Mouse (Mus musculus) kidney, adult 2 months (tissue): ENCODE results near the gene Atg7. TPM values are rescaled to one million over a fixed set of nuclear protein-coding genes. Genes with fewer than 3 reads are reported as not detected.

Experiments
- DNase-seq: peaks from one replicate; pipeline ENCODE4 v3.0.0; 2021
- H3K27ac ChIP-seq: fragments of 200-500 bp; 2 replicates; pipeline ENCODE4 v1.5.1; 2012; ENCODE audit warnings: low read depth, low read length, control low read depth, inconsistent platforms; ENCODE audit not compliant: insufficient read depth
- H3K27me3 ChIP-seq: fragments of 200-500 bp; replicated peaks from 2 replicates; pipeline ENCODE4 v1.6.1; 2012; ENCODE audit warnings: mild to moderate bottlenecking, moderate library complexity, low read length, inconsistent platforms; ENCODE audit not compliant: control insufficient read depth, insufficient read depth
- H3K36me3 ChIP-seq: fragments of 200-500 bp; 2 replicates; pipeline ENCODE4 v1.6.1; 2012; ENCODE audit warnings: mild to moderate bottlenecking, moderate library complexity, low read length, inconsistent platforms; ENCODE audit not compliant: control insufficient read depth, insufficient read depth
- H3K4me1 ChIP-seq: fragments of 200-500 bp; 2 replicates; pipeline ENCODE4 v1.6.1; 2011; ENCODE audit warnings: low read length; ENCODE audit not compliant: control insufficient read depth, insufficient read depth
- H3K4me3 ChIP-seq: fragments of 200-500 bp; 2 replicates; pipeline ENCODE4 v1.5.1; 2011; ENCODE audit warnings: mild to moderate bottlenecking, low read depth, low read length, control low read depth; ENCODE audit not compliant: insufficient read depth
- CTCF ChIP-seq: fragments of 200-500 bp; conservative IDR thresholded peaks from 2 replicates; pipeline ENCODE4 v1.5.1; 2011; ENCODE audit warnings: low read depth, mild to moderate bottlenecking, control low read depth, low read length, moderate library complexity, mixed read lengths; ENCODE audit not compliant: insufficient read depth, insufficient read length
- POLR2A ChIP-seq: fragments of 200-500 bp; IDR thresholded peaks from one replicate; pipeline ENCODE4 v1.6.1; 2011; ENCODE audit warnings: low read depth, low read length, control low read depth
- WGBS: fragments of 180-500 bp; shearing (Covaris S2); methylation state at CpG from one replicate; pipeline ENCODE4 v1.1.7; 2018; 5-methylcytosine and 5-hydroxymethylcytosine counted together
- polyA plus RNA-seq: library from polyadenylated mRNA; depleted of rRNA; stranded (reverse); fragments of >200 nt; gene quantifications from 2 replicates; pipeline ENCODE4 v1.2.3, GENCODE M21; 2012

The Atg7 gene
- polyA plus RNA-seq, 1 experiment, result 20.6 TPM

DNA sequence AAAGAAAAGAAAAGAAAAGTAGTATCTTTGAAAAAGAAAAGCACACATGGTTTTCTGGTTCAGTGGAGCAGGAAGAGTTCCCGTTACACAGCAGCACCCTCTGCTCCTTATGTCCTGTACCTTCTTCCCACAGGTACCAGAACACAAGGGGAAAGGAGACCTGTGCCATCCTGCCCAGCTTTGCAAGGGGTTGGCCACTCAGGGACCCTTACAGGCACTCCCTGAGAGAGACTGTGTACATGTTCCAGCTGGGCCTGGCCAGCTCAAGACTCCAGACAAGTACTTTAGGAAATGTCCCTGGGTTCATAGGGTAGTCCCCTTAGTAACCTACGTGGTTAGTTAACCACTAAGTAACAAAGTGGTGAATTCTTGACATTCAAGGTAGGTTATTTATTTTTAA, 100.9 kb downstream of the Atg7 start:
- no peak overlapping the region for H3K27ac ChIP-seq
- no peaks in the 10 kb centered on the region for H3K27me3 ChIP-seq
- DNase-seq, result no peak
- no peaks in the 10 kb centered on the region for H3K4me1 ChIP-seq
- no peak for TF ChIP-seq CTCF
- TF ChIP-seq POLR2A, result no peak
- no peak overlapping the region for H3K4me3 ChIP-seq
- 63% methylated on average over 2 of the region's 2 CpGs for whole genome bisulfite sequencing
- no peaks in the 10 kb centered on the region for H3K36me3 ChIP-seq

DNA sequence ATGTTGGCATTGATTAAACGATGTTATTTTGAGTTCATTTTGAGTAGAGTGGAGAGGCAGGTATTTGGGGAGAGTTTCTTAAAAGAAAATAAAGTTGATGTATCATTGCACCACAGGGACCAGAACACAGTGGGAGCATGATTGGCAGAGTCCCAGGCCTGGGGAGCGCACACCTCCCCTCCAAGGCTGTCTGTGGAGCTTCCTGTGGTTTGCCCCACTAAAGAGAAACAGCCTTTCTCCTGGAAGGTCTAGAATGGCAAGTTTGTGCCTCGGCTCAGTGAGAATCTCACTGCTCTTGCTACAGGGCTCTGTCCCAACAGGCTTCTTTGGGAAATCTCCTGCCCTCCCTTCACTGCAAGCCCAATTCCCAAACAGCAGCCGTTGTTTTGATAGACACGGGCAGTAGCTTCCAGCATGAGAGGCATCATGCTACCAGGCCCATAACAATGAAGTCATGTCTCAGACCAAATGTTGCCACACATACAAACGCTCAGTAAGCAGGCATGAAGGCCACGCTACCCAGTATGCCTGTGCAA, 103.6 kb downstream of the Atg7 start:
- Histone ChIP-seq H3K27ac (no peak overlapping the region), H3K27me3 (no peaks in the 10 kb centered on the region), H3K36me3 (no peaks in the 10 kb centered on the region), H3K4me1 (no peaks in the 10 kb centered on the region), H3K4me3 (no peak overlapping the region)
- no peak for DNase-seq
- no peak for TF ChIP-seq CTCF
- TF ChIP-seq POLR2A, result no peak
- 71% methylated on average over 7 of the region's 7 CpGs for WGBS

DNA sequence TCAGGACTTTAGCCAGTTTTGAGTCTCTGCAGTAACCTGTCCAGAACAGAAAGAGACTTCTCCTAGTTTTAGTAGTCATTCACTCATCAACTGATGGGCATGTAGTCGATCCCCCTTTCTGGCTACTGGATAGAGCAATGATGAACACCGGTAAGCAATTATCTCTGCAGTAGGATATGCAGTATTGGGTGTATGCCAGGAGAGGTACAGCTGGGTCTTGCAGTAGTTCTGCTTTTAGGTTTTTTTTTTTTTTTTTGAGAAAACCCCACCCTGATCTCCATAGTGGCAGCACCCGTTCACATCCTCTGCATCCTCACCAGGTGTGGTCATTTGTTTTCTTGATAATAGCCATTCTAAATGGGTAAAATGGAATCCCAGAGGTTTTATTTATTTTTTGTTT, 105.5 kb downstream of the Atg7 start:
- H3K36me3 ChIP-seq, result no peaks in the 10 kb centered on the region
- no peak overlapping the region for H3K4me3 ChIP-seq
- no peak overlapping the region for H3K27ac ChIP-seq
- H3K4me1 ChIP-seq, result no peaks in the 10 kb centered on the region
- no peaks in the 10 kb centered on the region for H3K27me3 ChIP-seq
- DNase-seq, result no peak
- TF ChIP-seq CTCF, result no peak
- no peak for TF ChIP-seq POLR2A
- WGBS, result 92% methylated on average over 3 of the region's 3 CpGs

DNA sequence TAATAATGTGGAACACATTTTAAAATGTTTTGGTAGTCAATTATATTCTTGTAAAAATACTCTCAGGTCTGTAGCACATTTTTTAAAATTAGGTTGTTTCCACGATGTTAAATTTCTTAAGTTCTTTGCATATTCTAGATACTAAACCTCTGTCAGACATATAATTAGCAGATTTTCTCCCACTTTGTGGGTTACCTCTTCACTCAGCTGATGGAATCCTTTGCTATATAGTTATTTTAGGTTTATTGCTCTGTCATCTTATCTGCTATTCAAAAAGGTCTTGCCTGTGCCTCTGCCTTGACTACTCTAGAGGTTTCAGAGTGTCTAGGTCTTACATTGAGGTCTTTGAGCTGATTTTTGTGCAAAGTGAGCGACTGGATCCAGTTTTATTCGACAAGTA, 106.0 kb downstream of the Atg7 start:
- TF ChIP-seq POLR2A (no peak), CTCF (no peak)

DNA sequence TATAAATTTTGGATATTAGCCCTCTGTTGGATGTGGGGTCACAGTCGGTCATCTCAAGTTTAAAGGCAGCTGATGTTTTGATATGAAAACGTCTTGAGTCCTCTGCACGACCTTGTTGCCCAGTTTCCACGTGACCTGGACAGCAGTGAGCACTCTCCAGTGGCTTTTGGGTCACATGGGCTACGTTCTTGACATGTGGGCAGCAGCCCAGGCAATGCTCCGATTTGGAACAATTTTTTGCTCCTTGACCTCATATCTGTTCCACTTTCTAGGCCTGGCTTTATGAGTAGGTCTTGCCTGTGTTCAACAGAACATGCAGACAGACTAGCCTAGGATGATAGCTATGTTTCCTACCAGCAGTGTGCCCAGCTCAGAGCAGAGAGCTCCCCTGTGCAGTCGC, 115.9 kb downstream of the Atg7 start:
- Histone ChIP-seq H3K36me3 (no peaks in the 10 kb centered on the region), H3K4me1 (no peaks in the 10 kb centered on the region), H3K4me3 (no peak overlapping the region), H3K27ac (no peak overlapping the region), H3K27me3 (no peaks in the 10 kb centered on the region)
- TF ChIP-seq POLR2A (no peak), CTCF (no peak)
- 71% methylated on average over 7 of the region's 7 CpGs for WGBS
- DNase-seq, result peak; percentile 45

More for the DNA sequence above, 106.0 kb downstream of the Atg7 start:
- no peak overlapping the region for H3K4me3 ChIP-seq
- no peaks in the 10 kb centered on the region for H3K36me3 ChIP-seq
- over 99% methylated on average over 3 of the region's 3 CpGs for WGBS
- H3K27ac ChIP-seq, result no peak overlapping the region
- DNase-seq, result no peak
- H3K4me1 ChIP-seq, result no peaks in the 10 kb centered on the region
- H3K27me3 ChIP-seq, result no peaks in the 10 kb centered on the region

DNA sequence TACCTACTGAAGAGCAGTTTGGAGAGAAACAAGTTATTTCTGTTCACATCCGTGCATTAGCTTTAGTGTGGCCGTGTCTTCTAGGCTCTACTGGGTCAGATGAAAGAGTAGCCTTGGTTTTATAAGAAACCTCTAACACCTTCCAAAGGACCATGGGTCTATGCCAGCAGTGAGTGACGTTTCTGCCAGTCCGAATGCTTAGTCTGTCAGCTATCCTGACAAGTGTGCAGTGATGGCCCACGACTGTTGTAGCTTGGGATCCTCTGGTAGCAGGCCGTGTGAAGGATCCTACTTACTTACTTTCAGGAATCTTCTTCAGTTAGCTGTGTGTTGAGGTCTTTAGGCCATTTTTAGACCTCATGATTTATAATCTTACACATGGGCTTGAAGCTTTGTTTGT, 123.4 kb downstream of the Atg7 start:
- H3K27ac ChIP-seq, result no peak overlapping the region
- H3K27me3 ChIP-seq, result no peaks in the 10 kb centered on the region
- H3K4me1 ChIP-seq, result no peaks in the 10 kb centered on the region
- WGBS, result 92% methylated on average over 6 of the region's 6 CpGs
- TF ChIP-seq CTCF (no peak), POLR2A (no peak)
- no peak for DNase-seq
- no peaks in the 10 kb centered on the region for H3K36me3 ChIP-seq
- H3K4me3 ChIP-seq, result no peak overlapping the region

DNA sequence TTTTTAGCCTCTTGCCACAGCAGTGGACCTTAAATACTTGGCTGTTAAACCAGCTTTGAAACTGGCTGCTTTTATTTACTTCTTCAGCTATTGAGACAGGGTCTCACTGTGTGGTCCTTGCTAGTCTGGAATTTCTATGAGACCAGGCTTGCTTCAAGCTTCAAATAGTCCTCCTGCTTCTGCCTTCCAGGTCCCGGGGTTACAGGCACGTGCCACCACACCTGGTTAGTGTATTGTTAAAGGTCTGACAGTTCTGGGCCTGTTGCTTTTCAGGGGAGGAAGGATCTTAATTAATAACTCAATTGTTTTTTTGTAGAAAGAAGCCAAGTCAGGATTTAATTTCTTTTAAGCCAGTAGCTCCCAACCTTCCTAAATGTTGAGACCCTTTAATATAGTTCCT, 124.8 kb downstream of the Atg7 start:
- Histone ChIP-seq H3K27me3 (no peaks in the 10 kb centered on the region), H3K36me3 (no peaks in the 10 kb centered on the region), H3K4me3 (no peak overlapping the region), H3K4me1 (no peaks in the 10 kb centered on the region), H3K27ac (no peak overlapping the region)
- TF ChIP-seq CTCF (no peak), POLR2A (no peak)
- 85% methylated on average over 2 of the region's 2 CpGs for WGBS
- no peak for DNase-seq

DNA sequence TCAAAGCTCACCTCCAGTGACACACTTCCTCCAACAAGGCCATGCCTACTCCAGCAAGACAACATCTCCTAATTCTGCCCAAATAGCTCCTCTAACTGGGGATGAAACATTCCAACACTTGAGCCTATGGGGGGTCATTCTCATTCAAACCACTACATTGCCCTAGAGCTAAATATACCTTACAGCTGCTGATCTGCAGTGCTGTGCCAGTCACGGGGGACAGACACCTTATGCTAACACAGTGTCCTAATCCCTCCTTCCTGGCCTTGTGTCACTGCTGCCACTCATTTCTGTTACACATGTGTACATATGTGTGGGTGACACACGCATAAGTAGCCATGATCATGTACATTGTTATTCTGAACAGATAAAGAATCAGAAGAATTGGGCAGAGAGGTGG, 127.4 kb downstream of the Atg7 start:
- H3K36me3 ChIP-seq, result no peaks in the 10 kb centered on the region
- H3K4me3 ChIP-seq, result no peak overlapping the region
- no peak for DNase-seq
- 93% methylated on average over 2 of the region's 2 CpGs for WGBS
- TF ChIP-seq POLR2A (no peak), CTCF (no peak)
- H3K27me3 ChIP-seq, result no peaks in the 10 kb centered on the region
- no peaks in the 10 kb centered on the region for H3K4me1 ChIP-seq
- H3K27ac ChIP-seq, result no peak overlapping the region
